ENCODE assay signal across 20 mouse cellular contexts in genomic region chr12:99389244-99389643, GRCm38 (mm10).
DNase-seq lines count a peak whose midpoint lies in the region; TF ChIP-seq lines count a peak whose summit lies in the region.
"Had no signal": no experiment of that assay in that cellular context is flagged by ENCODE, and none has a peak within 500 bp of the region (broad histone marks: within the 10 kb centered on the region; RNA-seq: fewer than 3 reads in every experiment).

No protein-coding gene starts in this region.

- peak; percentile 42 to 66 for DNase-seq in cerebellum, adult 2 months
- no peak for DNase-seq in cerebellum, adult 11-12 months
- peak; percentile 13 for DNase-seq in gastrocnemius, adult 2 months
- no peak for DNase-seq in gastrocnemius, postnatal 14 days
- DNase-seq in testis, postnatal 10 days (ENCODE audit: low spot score), result peak; percentile 38
- DNase-seq in testis, postnatal 14 days (ENCODE audit: low spot score), result no peak
- peak; percentile 59 for DNase-seq in brain, adult 2 months (ENCODE audit: low read depth, low spot score)
- no peak for DNase-seq in T-cell, adult 2 months (ENCODE audit: low spot score)
- DNase-seq: adrenal gland, adult 2 months; adrenal gland, adult 8-10 months; adrenal gland, postnatal 10 days; adrenal gland, postnatal 14 days; adrenal gland, postnatal 25 days; adrenal gland, postnatal 36 days; B cell, adult 2 months; cerebellum, adult 11 months; cerebellum, adult 8-10 months; cerebellum, adult 9-10 months had no signal

- intact Hi-C loops in gastrocnemius, adult 2 months (cut with DNase I), result loop anchor here (10.0 kb wide), 1 partner anchor 264 kb away; no protein-coding TSS in a partner anchor
- intact Hi-C loops in gastrocnemius, postnatal 14 days (cut with DNase I; ENCODE audit: low total_unique reads), result no loop called here

- 31% methylated on average over 7 of the region's 7 CpGs for WGBS in cerebellum, adult 2 months

- H3K4me1 ChIP-seq in cerebellum, adult 2 months (ENCODE audit: control insufficient read depth, insufficient read depth, low read length), result peaks cover 23% of the 10 kb centered on the region

- no peak for TF ChIP-seq POLR2A in cerebellum, adult 2 months (IDR thresholded peaks at IDR 0.05; ENCODE audit: borderline replicate concordance, insufficient read depth, low read length)

- TF ChIP-seq CTCF in cerebellum, adult 2 months (IDR thresholded peaks at IDR 0.05; ENCODE audit: borderline replicate concordance, insufficient read depth, low read depth, low read length), result no peak
- no peak for TF ChIP-seq CTCF in gastrocnemius, adult 2 months (IDR thresholded peaks at IDR 0.05)

- H3K27ac ChIP-seq in cerebellum, adult 2 months (ENCODE audit: insufficient read depth, low read length), result no peak overlapping the region
- no peak overlapping the region for H3K27ac ChIP-seq in gastrocnemius, adult 2 months

- no peaks in the 10 kb centered on the region for H3K27me3 ChIP-seq in cerebellum, adult 2 months (ENCODE audit: control insufficient read depth, insufficient read depth, low read length)
- H3K27me3 ChIP-seq: CH12.LX, Patski had no signal

- no peak overlapping the region for H3K4me3 ChIP-seq in cerebellum, adult 2 months (replicated peaks; ENCODE audit: insufficient read depth, low read depth, low read length)
- H3K4me3 ChIP-seq in gastrocnemius, adult 2 months, result no peak overlapping the region

Comparison
In these comparisons a context has a peak if more than half of its experiments do, and no peak if none do; other contexts are left out.
1. DNase-seq: peak in cerebellum, adult 2 months (2 of 2), gastrocnemius, adult 2 months (single experiment), testis, postnatal 10 days (single experiment) and brain, adult 2 months (single experiment); none in cerebellum, adult 11-12 months (single experiment), gastrocnemius, postnatal 14 days (single experiment), testis, postnatal 14 days (single experiment) and T-cell, adult 2 months (single experiment).